Mouse (Mus musculus) bone marrow macrophage, adult 2 months (primary cell): ENCODE data around the gene Dbx1.

Experiments used
- CTCF ChIP-seq: IDR thresholded peaks from 2 replicates; pipeline ENCODE4 v1.5.1; 2012; ENCODE audit warnings: low read depth, mild to moderate bottlenecking, low read length, moderate library complexity
- POLR2A ChIP-seq: IDR thresholded peaks from 2 replicates; pipeline ENCODE4 v1.6.1; 2012; ENCODE audit warnings: mild to moderate bottlenecking, low read depth, low read length, borderline replicate concordance

GRCm38 (mm10) chr7:49661811-49662491 lies 25.3 kb upstream of the Dbx1 start:
- TF ChIP-seq CTCF (no peak), POLR2A (no peak)
